Mouse (Mus musculus) limb, embryonic 15.5 days (tissue): ENCODE data around the gene Stk38. TPM values are rescaled to one million over a fixed set of nuclear protein-coding genes. Genes with fewer than 3 reads are reported as not detected.
A peak's percentile ranks its signal among the peaks of the same experiment; 100 is the strongest.
"Not testable (repeated sequence)": the region's sequence is repeated elsewhere in the genome, so short reads cannot be mapped to it uniquely, and the experiment has no call there.

Experiments
- ATAC-seq: fragments of 200-750 bp; cut with Nextera tagmentation; 2 replicates; pipeline ENCODE4 v1.8.0; 2017; ENCODE audit warnings: low read depth, moderate TSS enrichment; ENCODE audit not compliant: insufficient number of reproducible peaks, low FRiP score, low TSS enrichment
- H3K27ac ChIP-seq: fragments of 300-500 bp; sonication (generic); 2 replicates; pipeline ENCODE4 v1.5.1; 2015; ENCODE audit warnings: moderate library complexity, mild to moderate bottlenecking, inconsistent platforms
- H3K27me3 ChIP-seq: fragments of 300-500 bp; sonication (generic); 2 replicates; pipeline ENCODE4 v1.6.1; 2015; ENCODE audit warnings: inconsistent platforms
- H3K36me3 ChIP-seq: fragments of 300-500 bp; sonication (generic); 2 replicates; pipeline ENCODE4 v1.6.1; 2015; ENCODE audit warnings: inconsistent platforms
- H3K4me1 ChIP-seq: fragments of 300-500 bp; sonication (generic); 2 replicates; pipeline ENCODE4 v1.6.1; 2015; ENCODE audit warnings: inconsistent platforms
- H3K4me2 ChIP-seq: fragments of 300-500 bp; sonication (generic); 2 replicates; pipeline ENCODE4 v1.6.1; 2015; ENCODE audit warnings: mild to moderate bottlenecking, inconsistent platforms
- H3K4me3 ChIP-seq: fragments of 300-500 bp; sonication (generic); 2 replicates; pipeline ENCODE4 v1.5.1; 2015; ENCODE audit warnings: mild to moderate bottlenecking, inconsistent platforms
- H3K9ac ChIP-seq: fragments of 300-500 bp; sonication (generic); 2 replicates; pipeline ENCODE4 v1.6.1; 2015; ENCODE audit warnings: inconsistent platforms
- H3K9me3 ChIP-seq: fragments of 300-500 bp; sonication (generic); 2 replicates; pipeline ENCODE4 v1.6.1; 2016; ENCODE audit warnings: inconsistent platforms
- WGBS: fragments of 180-500 bp; shearing (Covaris S2); methylation state at CpG from one replicate; pipeline ENCODE4 v1.1.7; 2015; 5-methylcytosine and 5-hydroxymethylcytosine counted together
- polyA plus RNA-seq: library from polyadenylated mRNA; unstranded; fragments of >200 nt; fragmentation: Nextera tagmentation; extraction: Ambion mirVana; gene quantifications from 2 replicates; pipeline ENCODE4 v1.2.1, GENCODE M21; 2015

Gene Stk38
- polyA plus RNA-seq, 1 experiment from 2014 or later, result 104 TPM

GRCm38 (mm10) chr17:29048748-29049507, 41.1 kb upstream of the Stk38 start:
- no peak overlapping the region for H3K9ac ChIP-seq
- H3K36me3 ChIP-seq, result peaks cover 38% of the 10 kb centered on the region
- ATAC-seq, result no peak
- H3K27ac ChIP-seq, result no peak overlapping the region
- 16% methylated on average over 13 of the region's 13 CpGs for WGBS
- no peak overlapping the region for H3K4me3 ChIP-seq
- H3K9me3 ChIP-seq, result no peaks in the 10 kb centered on the region
- no peak overlapping the region for H3K4me2 ChIP-seq
- peaks cover 27% of the 10 kb centered on the region for H3K4me1 ChIP-seq
- no peaks in the 10 kb centered on the region for H3K27me3 ChIP-seq

- Histone ChIP-seq H3K36me3 (peaks cover 48% of the 10 kb centered on the region), H3K9me3 (no peaks in the 10 kb centered on the region), H3K4me1 (peaks cover 18% of the 10 kb centered on the region), H3K27ac (no peak overlapping the region; the same call in 1 of the 2 replicates), H3K9ac (no peak overlapping the region), H3K27me3 (no peaks in the 10 kb centered on the region), H3K4me3 (no peak overlapping the region), H3K4me2 (no peak overlapping the region)
- WGBS, result 57% methylated on average over 3 of the region's 3 CpGs
- no peak for ATAC-seq
Measured at GRCm38 (mm10) chr17:29047697-29048514, 40.1 kb upstream of the Stk38 start.

- peaks cover 18% of the 10 kb centered on the region for H3K4me1 ChIP-seq
- 91% methylated on average over 3 of the region's 3 CpGs for WGBS
- no peaks in the 10 kb centered on the region for H3K27me3 ChIP-seq
- no peak overlapping the region for H3K4me2 ChIP-seq
- no peaks in the 10 kb centered on the region for H3K9me3 ChIP-seq
- peaks cover 54% of the 10 kb centered on the region for H3K36me3 ChIP-seq
- H3K9ac ChIP-seq, result no peak overlapping the region
- H3K27ac ChIP-seq, result no peak overlapping the region
- no peak for ATAC-seq
- no peak overlapping the region for H3K4me3 ChIP-seq
Measured at GRCm38 (mm10) chr17:29046863-29047262, 39.1 kb upstream of the Stk38 start.

- Histone ChIP-seq H3K4me2 (no peak overlapping the region), H3K4me1 (peaks cover 14% of the 10 kb centered on the region), H3K27ac (peak overlapping the region; percentile 28; the same call in 1 of the 2 replicates), H3K4me3 (no peak overlapping the region), H3K27me3 (no peaks in the 10 kb centered on the region), H3K36me3 (peaks cover 59% of the 10 kb centered on the region), H3K9ac (no peak overlapping the region), H3K9me3 (no peaks in the 10 kb centered on the region)
- 62% methylated on average over 12 of the region's 12 CpGs for WGBS
- ATAC-seq, result peak; percentile 51
Measured at GRCm38 (mm10) chr17:29045741-29046530, 38.1 kb upstream of the Stk38 start.

- no peak for ATAC-seq
- H3K27me3 ChIP-seq, result no peaks in the 10 kb centered on the region
- peak overlapping the region; percentile 47; the same call in 1 of the 2 replicates for H3K27ac ChIP-seq
- no peak overlapping the region for H3K9ac ChIP-seq
- 68% methylated on average over 1 of the region's 1 CpGs for WGBS
- H3K4me1 ChIP-seq, result peaks cover 5% of the 10 kb centered on the region
- H3K9me3 ChIP-seq, result no peaks in the 10 kb centered on the region
- H3K36me3 ChIP-seq, result peaks cover 69% of the 10 kb centered on the region
- no peak overlapping the region for H3K4me2 ChIP-seq
- H3K4me3 ChIP-seq, result no peak overlapping the region
Measured at GRCm38 (mm10) chr17:29044925-29045319, 37.1 kb upstream of the Stk38 start.

GRCm38 (mm10) chr17:29044146-29044924, 36.5 kb upstream of the Stk38 start:
- WGBS, result 78% methylated on average over 6 of the region's 6 CpGs
- H3K4me1 ChIP-seq, result peaks cover 8% of the 10 kb centered on the region
- peaks cover 75% of the 10 kb centered on the region for H3K36me3 ChIP-seq
- H3K27me3 ChIP-seq, result no peaks in the 10 kb centered on the region
- ATAC-seq, result no peak
- H3K9ac ChIP-seq, result no peak overlapping the region
- H3K4me2 ChIP-seq, result no peak overlapping the region
- H3K27ac ChIP-seq, result no peak overlapping the region
- no peak overlapping the region for H3K4me3 ChIP-seq
- H3K9me3 ChIP-seq, result no peaks in the 10 kb centered on the region

- H3K4me2 ChIP-seq, result no peak overlapping the region
- WGBS, result 83% methylated on average over 3 of the region's 3 CpGs
- peaks cover 80% of the 10 kb centered on the region for H3K36me3 ChIP-seq
Measured at GRCm38 (mm10) chr17:29043583-29043982, 35.8 kb upstream of the Stk38 start.

GRCm38 (mm10) chr17:29042569-29042968, 34.8 kb upstream of the Stk38 start:
- ATAC-seq, result no peak
- Histone ChIP-seq H3K4me2 (no peak overlapping the region), H3K4me3 (no peak overlapping the region), H3K4me1 (peaks cover 8% of the 10 kb centered on the region), H3K36me3 (peaks cover 82% of the 10 kb centered on the region), H3K9me3 (no peaks in the 10 kb centered on the region), H3K27me3 (no peaks in the 10 kb centered on the region), H3K9ac (no peak overlapping the region), H3K27ac (no peak overlapping the region)

More at GRCm38 (mm10) chr17:29043583-29043982, 35.8 kb upstream of the Stk38 start:
- no peak overlapping the region for H3K9ac ChIP-seq
- H3K9me3 ChIP-seq, result no peaks in the 10 kb centered on the region
- ATAC-seq, result no peak
- no peak overlapping the region for H3K27ac ChIP-seq
- peaks cover 5% of the 10 kb centered on the region for H3K4me1 ChIP-seq
- no peaks in the 10 kb centered on the region for H3K27me3 ChIP-seq
- H3K4me3 ChIP-seq, result no peak overlapping the region

- WGBS, result 84% methylated on average over 3 of the region's 3 CpGs
- ATAC-seq, result not testable (repeated sequence)
Measured at GRCm38 (mm10) chr17:29041632-29042031, 33.8 kb upstream of the Stk38 start.

GRCm38 (mm10) chr17:29039351-29039750, 31.6 kb upstream of the Stk38 start:
- no peak overlapping the region for H3K9ac ChIP-seq
- H3K36me3 ChIP-seq, result peaks cover 68% of the 10 kb centered on the region
- no peak for ATAC-seq
- H3K4me2 ChIP-seq, result no peak overlapping the region
- H3K9me3 ChIP-seq, result no peaks in the 10 kb centered on the region
- no peaks in the 10 kb centered on the region for H3K27me3 ChIP-seq
- peaks cover 17% of the 10 kb centered on the region for H3K4me1 ChIP-seq
- no peak overlapping the region for H3K27ac ChIP-seq
- WGBS, result 69% methylated on average over 11 of the region's 11 CpGs
- no peak overlapping the region for H3K4me3 ChIP-seq

More at GRCm38 (mm10) chr17:29041632-29042031, 33.8 kb upstream of the Stk38 start:
- H3K9ac ChIP-seq, H3K4me2 ChIP-seq, H3K27ac ChIP-seq, H3K4me3 ChIP-seq, H3K9me3 ChIP-seq, H3K27me3 ChIP-seq: not testable (repeated sequence)
- Histone ChIP-seq H3K36me3 (peaks cover 84% of the 10 kb centered on the region), H3K4me1 (peaks cover 14% of the 10 kb centered on the region)

GRCm38 (mm10) chr17:29035506-29035905, 27.7 kb upstream of the Stk38 start:
- no peaks in the 10 kb centered on the region for H3K27me3 ChIP-seq
- ATAC-seq, result no peak
- peak overlapping the region; percentile 69; the same call in 1 of the 2 replicates for H3K4me2 ChIP-seq
- H3K4me1 ChIP-seq, result peaks cover 22% of the 10 kb centered on the region
- H3K36me3 ChIP-seq, result peaks cover 39% of the 10 kb centered on the region
- no peaks in the 10 kb centered on the region for H3K9me3 ChIP-seq
- H3K9ac ChIP-seq, result no peak overlapping the region
- H3K4me3 ChIP-seq, result peak overlapping the region; percentile 70
- H3K27ac ChIP-seq, result no peak overlapping the region
